Mouse (Mus musculus) midbrain, embryonic 13.5 days (tissue): ENCODE results near the gene Ikzf3. TPM values are rescaled to one million over a fixed set of nuclear protein-coding genes. Genes with fewer than 3 reads are reported as not detected.

Source experiments
- ATAC-seq: fragments of 200-750 bp; cut with Nextera tagmentation; 2 replicates; pipeline ENCODE4 v1.8.0; 2017; ENCODE audit warnings: mild to moderate bottlenecking, moderate TSS enrichment, moderate library complexity
- H3K27ac ChIP-seq: fragments of 300-500 bp; sonication (generic); 2 replicates; pipeline ENCODE4 v1.5.1; 2015; ENCODE audit warnings: inconsistent platforms, mild to moderate bottlenecking, moderate library complexity
- H3K27me3 ChIP-seq: fragments of 300-500 bp; sonication (generic); 2 replicates; pipeline ENCODE4 v1.6.1; 2015; ENCODE audit warnings: mild to moderate bottlenecking, inconsistent platforms
- H3K36me3 ChIP-seq: fragments of 300-500 bp; sonication (generic); 2 replicates; pipeline ENCODE4 v1.6.1; 2015; ENCODE audit warnings: mild to moderate bottlenecking, inconsistent platforms
- H3K4me1 ChIP-seq: fragments of 300-500 bp; sonication (generic); replicated peaks from 2 replicates; pipeline ENCODE4 v1.6.1; 2015; ENCODE audit warnings: inconsistent platforms
- H3K4me2 ChIP-seq: fragments of 300-500 bp; sonication (generic); replicated peaks from 2 replicates; pipeline ENCODE4 v1.6.1; 2015; ENCODE audit warnings: moderate library complexity, mild to moderate bottlenecking, inconsistent platforms
- H3K4me3 ChIP-seq: fragments of 300-500 bp; sonication (generic); replicated peaks from 2 replicates; pipeline ENCODE4 v1.5.1; 2015; ENCODE audit warnings: mild to moderate bottlenecking, inconsistent platforms
- H3K9ac ChIP-seq: fragments of 300-500 bp; sonication (generic); replicated peaks from 2 replicates; pipeline ENCODE4 v1.6.1; 2015; ENCODE audit warnings: mild to moderate bottlenecking, inconsistent platforms
- H3K9me3 ChIP-seq: fragments of 300-500 bp; sonication (generic); 2 replicates; pipeline ENCODE4 v1.6.1; 2016; ENCODE audit warnings: mild to moderate bottlenecking, inconsistent platforms
- WGBS: fragments of 180-500 bp; shearing (Covaris S2); methylation state at CpG from one replicate; pipeline ENCODE4 v1.1.7; 2015; 5-methylcytosine and 5-hydroxymethylcytosine counted together
- polyA plus RNA-seq: library from polyadenylated mRNA; unstranded; fragments of >200 nt; fragmentation: Nextera tagmentation; extraction: Ambion mirVana; gene quantifications from 2 replicates; pipeline ENCODE4 v1.2.1, GENCODE M21; 2015

Ikzf3 gene
- polyA plus RNA-seq, 1 experiment from 2014 or later: 0.36 TPM

- H3K27ac ChIP-seq: no peak overlapping the region
- H3K4me3 ChIP-seq: no peak overlapping the region
- H3K4me1 ChIP-seq: peaks cover 6% of the 10 kb centered on the region; the same call in 1 of the 2 replicates
- H3K27me3 ChIP-seq: peaks cover 10% of the 10 kb centered on the region; the same call in 1 of the 2 replicates
- ATAC-seq: no peak
- 92% methylated on average over 5 of the region's 5 CpGs for WGBS
- H3K9me3 ChIP-seq: no peaks in the 10 kb centered on the region
- no peaks in the 10 kb centered on the region for H3K36me3 ChIP-seq
- no peak overlapping the region for H3K4me2 ChIP-seq
- H3K9ac ChIP-seq: no peak overlapping the region
Measured at GRCm38 (mm10) chr11:98495176-98495719, 50.6 kb downstream of the Ikzf3 start.

GRCm38 (mm10) chr11:98493394-98493793, 52.4 kb downstream of the Ikzf3 start:
- no peak for ATAC-seq
- peaks cover 11% of the 10 kb centered on the region for H3K4me1 ChIP-seq
- H3K27ac ChIP-seq: no peak overlapping the region
- no peak overlapping the region for H3K4me2 ChIP-seq
- H3K36me3 ChIP-seq: no peaks in the 10 kb centered on the region
- peaks cover 10% of the 10 kb centered on the region; the same call in 1 of the 2 replicates for H3K27me3 ChIP-seq
- H3K9ac ChIP-seq: no peak overlapping the region
- H3K9me3 ChIP-seq: no peaks in the 10 kb centered on the region
- WGBS: 62% methylated on average over 9 of the region's 9 CpGs
- H3K4me3 ChIP-seq: no peak overlapping the region

GRCm38 (mm10) chr11:98492959-98493358, 52.9 kb downstream of the Ikzf3 start:
- no peak overlapping the region for H3K27ac ChIP-seq
- no peak overlapping the region for H3K9ac ChIP-seq
- H3K4me3 ChIP-seq: no peak overlapping the region
- peaks cover 11% of the 10 kb centered on the region for H3K4me1 ChIP-seq
- peaks cover 10% of the 10 kb centered on the region; the same call in 1 of the 2 replicates for H3K27me3 ChIP-seq
- no peak overlapping the region for H3K4me2 ChIP-seq
- WGBS: 18% methylated on average over 7 of the region's 7 CpGs
- no peaks in the 10 kb centered on the region for H3K36me3 ChIP-seq
- H3K9me3 ChIP-seq: no peaks in the 10 kb centered on the region
- ATAC-seq: no peak

DNA sequence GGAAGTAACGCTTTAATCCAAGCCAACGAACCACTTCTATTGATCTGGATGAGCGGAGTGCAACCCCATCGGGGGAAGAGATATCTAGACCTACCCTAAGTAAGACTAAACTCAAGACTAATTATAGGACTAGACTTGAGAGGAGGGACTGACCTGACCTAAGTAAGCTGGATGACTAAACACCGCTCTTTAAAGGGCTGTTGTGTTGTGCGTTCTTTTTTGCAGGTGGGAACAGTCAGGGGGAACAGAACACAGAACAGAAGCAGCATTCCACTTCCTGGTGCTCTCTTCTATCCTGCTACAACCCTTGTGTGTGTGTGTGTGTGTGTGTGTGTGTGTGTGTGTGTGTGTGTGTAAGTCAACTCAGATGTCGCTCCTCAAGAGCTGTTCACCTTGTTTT, 54.3 kb downstream of the Ikzf3 start:
- ATAC-seq: no peak
- 77% methylated on average over 7 of the region's 7 CpGs for WGBS
- Histone ChIP-seq H3K4me2 (no peak overlapping the region), H3K9me3 (no peaks in the 10 kb centered on the region), H3K36me3 (no peaks in the 10 kb centered on the region), H3K4me3 (no peak overlapping the region), H3K4me1 (peaks cover 6% of the 10 kb centered on the region; the same call in 1 of the 2 replicates), H3K9ac (no peak overlapping the region), H3K27ac (no peak overlapping the region), H3K27me3 (peaks cover 10% of the 10 kb centered on the region; the same call in 1 of the 2 replicates)

- no peak overlapping the region for H3K27ac ChIP-seq
- 74% methylated on average over 20 of the region's 20 CpGs for WGBS
Measured at GRCm38 (mm10) chr11:98488540-98489234, 57.1 kb downstream of the Ikzf3 start.

DNA sequence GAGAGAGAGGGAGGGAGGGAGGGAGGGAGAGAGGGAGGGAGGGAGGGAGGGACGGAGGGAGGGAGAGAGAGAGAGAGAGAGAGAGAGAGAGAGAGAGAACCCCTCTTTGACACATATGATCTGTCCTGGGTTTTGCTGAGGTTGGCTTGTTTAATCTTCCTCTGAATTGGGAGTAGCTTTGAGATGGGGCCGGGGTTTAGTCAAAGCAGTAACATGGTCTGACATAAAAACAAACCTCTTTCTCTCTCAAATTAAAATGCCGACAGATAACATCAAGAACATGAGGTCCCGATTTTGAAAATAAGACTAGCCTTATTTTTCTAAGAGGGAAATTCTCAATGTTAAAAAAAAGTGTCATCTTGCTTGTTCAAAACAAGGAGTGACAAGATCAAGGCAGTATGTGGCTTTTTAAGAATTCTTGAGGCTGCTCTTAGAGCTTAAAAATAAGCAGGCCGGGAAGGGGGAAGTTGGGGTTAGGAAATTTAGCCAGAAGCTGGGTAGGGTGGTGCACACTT, 58.2 kb downstream of the Ikzf3 start:
- no peak overlapping the region for H3K4me3 ChIP-seq
- ATAC-seq: no peak
- H3K9me3 ChIP-seq: no peaks in the 10 kb centered on the region
- no peak overlapping the region for H3K27ac ChIP-seq
- peaks cover 6% of the 10 kb centered on the region; the same call in 1 of the 2 replicates for H3K4me1 ChIP-seq
- H3K36me3 ChIP-seq: no peaks in the 10 kb centered on the region
- no peak overlapping the region for H3K4me2 ChIP-seq
- no peaks in the 10 kb centered on the region for H3K27me3 ChIP-seq
- no peak overlapping the region for H3K9ac ChIP-seq
- WGBS: 80% methylated on average over 5 of the region's 5 CpGs

More at GRCm38 (mm10) chr11:98488540-98489234, 57.1 kb downstream of the Ikzf3 start:
- H3K27me3 ChIP-seq: no peaks in the 10 kb centered on the region
- no peaks in the 10 kb centered on the region for H3K9me3 ChIP-seq
- H3K9ac ChIP-seq: no peak overlapping the region
- no peak for ATAC-seq
- H3K4me1 ChIP-seq: peaks cover 6% of the 10 kb centered on the region; the same call in 1 of the 2 replicates
- no peak overlapping the region for H3K4me3 ChIP-seq
- no peak overlapping the region for H3K4me2 ChIP-seq
- no peaks in the 10 kb centered on the region for H3K36me3 ChIP-seq

DNA sequence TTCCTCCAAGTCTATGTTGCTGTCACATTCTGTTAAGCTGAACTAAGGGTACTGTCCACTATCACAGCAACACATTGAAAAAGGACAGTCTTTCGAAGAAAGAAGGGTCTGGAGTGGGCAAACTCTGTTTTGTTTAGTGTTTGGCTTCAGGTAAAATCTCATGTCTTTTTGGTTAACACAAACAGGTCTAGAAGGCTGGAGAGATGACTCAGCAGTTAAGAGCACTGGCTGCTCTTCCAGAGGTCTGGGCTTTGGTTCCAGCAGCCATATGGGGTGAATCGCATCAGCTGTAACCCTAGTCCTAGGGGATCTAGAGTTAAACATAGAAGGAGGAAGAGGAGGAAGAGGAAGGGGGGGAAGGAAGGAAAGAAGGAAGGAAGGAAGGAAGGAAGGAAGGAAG, 60.1 kb downstream of the Ikzf3 start:
- Histone ChIP-seq H3K9ac (no peak overlapping the region), H3K36me3 (no peaks in the 10 kb centered on the region), H3K4me3 (no peak overlapping the region), H3K27ac (no peak overlapping the region), H3K27me3 (no peaks in the 10 kb centered on the region), H3K4me2 (no peak overlapping the region), H3K4me1 (peaks cover 6% of the 10 kb centered on the region; the same call in 1 of the 2 replicates), H3K9me3 (no peaks in the 10 kb centered on the region)
- WGBS: 93% methylated on average over 2 of the region's 2 CpGs
- ATAC-seq: no peak

- Histone ChIP-seq H3K9me3 (no peaks in the 10 kb centered on the region), H3K9ac (no peak overlapping the region), H3K4me2 (no peak overlapping the region), H3K27ac (no peak overlapping the region), H3K4me1 (no peaks in the 10 kb centered on the region), H3K4me3 (no peak overlapping the region), H3K27me3 (no peaks in the 10 kb centered on the region), H3K36me3 (no peaks in the 10 kb centered on the region)
- 86% methylated on average over 10 of the region's 10 CpGs for WGBS
- no peak for ATAC-seq
Measured at GRCm38 (mm10) chr11:98482067-98482466, 63.8 kb downstream of the Ikzf3 start.

- Histone ChIP-seq H3K27me3 (no peaks in the 10 kb centered on the region), H3K4me1 (no peaks in the 10 kb centered on the region), H3K9me3 (no peaks in the 10 kb centered on the region), H3K9ac (no peak overlapping the region), H3K4me2 (no peak overlapping the region), H3K36me3 (no peaks in the 10 kb centered on the region), H3K4me3 (no peak overlapping the region), H3K27ac (no peak overlapping the region)
- ATAC-seq: no peak
- 73% methylated on average over 6 of the region's 6 CpGs for whole genome bisulfite sequencing
Measured at GRCm38 (mm10) chr11:98481231-98481630, 64.6 kb downstream of the Ikzf3 start.

GRCm38 (mm10) chr11:98479940-98480497, 65.8 kb downstream of the Ikzf3 start:
- no peaks in the 10 kb centered on the region for H3K4me1 ChIP-seq
- H3K27ac ChIP-seq: no peak overlapping the region
- H3K9me3 ChIP-seq: no peaks in the 10 kb centered on the region
- WGBS: 93% methylated on average over 12 of the region's 12 CpGs
- H3K36me3 ChIP-seq: no peaks in the 10 kb centered on the region
- H3K27me3 ChIP-seq: no peaks in the 10 kb centered on the region
- H3K9ac ChIP-seq: no peak overlapping the region
- no peak for ATAC-seq
- no peak overlapping the region for H3K4me2 ChIP-seq
- H3K4me3 ChIP-seq: no peak overlapping the region

GRCm38 (mm10) chr11:98479026-98479939, 66.5 kb downstream of the Ikzf3 start:
- no peak for ATAC-seq
- 83% methylated on average over 13 of the region's 13 CpGs for WGBS

More at GRCm38 (mm10) chr11:98479026-98479939, 66.5 kb downstream of the Ikzf3 start:
- H3K9me3 ChIP-seq: no peaks in the 10 kb centered on the region
- no peak overlapping the region for H3K4me2 ChIP-seq
- no peaks in the 10 kb centered on the region for H3K27me3 ChIP-seq
- no peak overlapping the region for H3K4me3 ChIP-seq
- H3K4me1 ChIP-seq: no peaks in the 10 kb centered on the region
- no peak overlapping the region for H3K9ac ChIP-seq
- H3K27ac ChIP-seq: no peak overlapping the region
- no peaks in the 10 kb centered on the region for H3K36me3 ChIP-seq
